Mouse (Mus musculus) thymus, postnatal 14 days (tissue): ENCODE measurements around the gene Fbxl2.
A peak's percentile ranks its signal among the peaks of the same experiment; 100 is the strongest.

Experiments used
- DNase-seq: peaks from one replicate; pipeline ENCODE4 v3.0.0; 2021

Gene Fbxl2

DNA sequence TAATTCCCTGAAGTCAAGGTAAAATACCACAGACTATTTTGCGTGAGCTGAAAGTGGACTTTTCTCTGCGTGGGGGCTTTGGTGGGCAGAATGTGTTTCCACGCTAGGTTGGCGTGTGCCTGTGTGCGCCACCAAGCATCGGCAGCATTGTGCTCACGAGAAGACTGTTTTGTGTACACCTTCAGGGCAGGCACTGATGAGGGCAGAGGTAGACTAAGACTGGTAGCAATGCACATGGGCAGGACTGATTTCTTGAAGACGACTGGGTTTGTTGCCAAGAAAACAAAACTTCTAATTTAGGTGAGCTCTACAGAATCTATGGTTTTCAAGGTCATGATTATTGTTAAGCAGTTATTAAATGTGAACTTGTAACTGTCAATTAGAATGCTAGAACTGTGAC, 76.6 kb downstream of the Fbxl2 start:
- no peak for DNase-seq

DNA sequence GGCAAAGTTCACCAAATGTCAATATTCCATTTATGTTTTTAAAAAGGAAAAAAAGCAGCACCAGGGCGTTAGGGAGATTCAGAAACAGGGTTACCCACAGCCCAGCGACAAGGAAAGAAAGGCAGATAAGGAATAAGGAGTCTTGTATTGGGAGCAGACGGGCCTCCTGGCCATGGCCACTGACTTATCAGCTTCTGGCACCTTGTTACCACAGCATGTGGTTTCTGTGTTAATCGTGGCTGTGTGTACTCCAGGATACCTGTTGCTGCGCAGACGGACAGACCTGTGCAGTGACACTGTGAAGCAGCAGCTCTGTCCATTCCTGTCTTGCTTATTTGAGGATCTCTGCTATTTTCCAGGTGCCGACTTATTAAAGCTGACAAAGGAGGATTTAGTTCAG, 77.0 kb downstream of the Fbxl2 start:
- no peak for DNase-seq

DNA sequence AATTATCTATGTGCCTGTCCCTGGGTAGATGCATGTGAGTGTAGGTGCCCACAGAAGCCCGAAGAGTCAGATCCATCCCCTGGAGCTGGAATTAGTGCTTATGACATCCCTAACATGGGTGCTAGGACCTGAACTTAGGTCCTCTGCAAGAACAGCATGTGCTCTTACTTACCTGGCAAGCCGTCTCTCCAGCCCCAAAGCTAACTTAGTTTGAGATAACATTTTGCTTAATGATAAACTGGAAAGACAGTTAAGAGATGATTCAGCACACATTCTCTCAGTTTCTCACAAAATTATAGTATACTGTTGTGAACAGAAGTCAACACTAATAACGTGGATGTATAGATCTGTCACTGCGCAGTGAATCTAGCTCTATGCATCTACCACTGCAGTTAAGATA, 79.2 kb downstream of the Fbxl2 start:
- DNase-seq, result no peak

DNA sequence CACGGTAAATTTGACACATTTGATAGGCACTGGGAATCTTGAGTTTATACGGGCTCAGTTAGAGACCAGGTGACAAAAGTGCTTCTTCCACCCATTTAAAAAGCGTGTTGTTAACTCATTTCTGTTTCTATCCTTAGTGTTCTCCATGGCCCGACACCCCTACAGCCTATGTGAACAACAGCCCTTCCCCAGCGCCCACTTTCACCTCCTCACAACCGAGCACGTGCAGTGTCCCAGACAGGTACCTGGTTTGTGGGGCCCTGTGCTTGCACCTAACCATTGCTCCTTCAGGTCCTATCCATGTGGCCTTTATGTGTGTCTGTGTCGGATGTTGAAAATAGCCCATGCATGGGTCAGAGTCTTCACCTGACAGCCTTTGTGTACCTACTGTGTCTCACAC, 81.6 kb downstream of the Fbxl2 start:
- DNase-seq, result no peak

DNA sequence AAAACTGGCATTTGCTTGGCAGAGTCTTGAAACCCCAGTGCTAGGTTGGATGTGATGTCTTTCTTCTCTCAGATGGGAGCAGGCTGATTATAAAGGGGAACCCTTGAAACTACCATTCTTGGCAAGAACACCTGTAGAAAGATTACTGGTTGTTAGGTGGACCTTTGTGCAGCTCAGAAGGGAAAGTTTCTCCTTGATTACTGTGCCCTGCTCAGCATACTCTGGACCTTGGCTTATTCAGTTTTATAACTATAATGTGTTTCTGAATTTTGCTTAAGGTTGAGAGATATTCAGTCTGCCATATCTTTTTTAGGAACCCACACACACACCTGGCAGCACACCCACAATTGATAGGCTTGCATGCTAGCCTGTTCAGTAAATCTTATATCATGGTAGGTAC, 82.3 kb downstream of the Fbxl2 start:
- no peak for DNase-seq

DNA sequence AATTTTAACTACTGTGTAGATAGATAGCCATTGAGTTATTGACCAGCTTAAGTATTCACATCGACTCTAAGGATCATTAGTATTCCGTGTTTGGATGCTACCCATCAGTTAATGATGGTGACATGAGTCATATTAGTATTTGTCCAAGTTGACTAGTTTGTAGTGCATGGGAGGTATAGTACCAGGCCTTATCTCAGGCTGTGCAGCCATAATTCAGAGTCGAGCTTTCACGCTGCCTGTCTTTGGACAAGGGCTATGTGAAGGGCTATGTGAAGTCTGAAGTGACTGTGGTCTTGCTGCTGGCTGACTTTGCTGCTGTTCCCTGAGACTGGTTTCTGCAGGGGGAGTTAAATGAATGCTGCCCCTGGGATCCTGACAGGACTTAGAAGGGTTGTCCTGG, 88.2 kb downstream of the Fbxl2 start:
- DNase-seq, result no peak

DNA sequence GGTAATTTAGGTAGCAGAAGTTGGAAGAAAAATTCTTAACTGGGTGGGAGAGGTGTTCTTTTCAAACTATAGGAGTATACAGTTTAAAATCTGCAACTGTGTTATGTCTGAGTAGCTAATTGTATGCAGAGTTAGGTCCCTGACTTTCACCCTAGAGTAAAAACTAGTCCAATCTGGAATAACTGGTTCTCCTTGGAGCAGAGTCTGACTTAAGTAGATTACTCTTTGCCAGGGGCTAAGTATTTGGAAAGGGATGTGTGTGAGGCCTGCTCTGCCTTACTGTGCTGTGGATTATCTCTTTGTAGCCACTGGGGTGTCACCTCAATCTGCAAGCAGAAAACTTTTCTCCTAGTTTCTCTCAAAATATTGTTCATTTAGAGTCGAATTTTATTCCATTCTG, 98.8 kb downstream of the Fbxl2 start:
- no peak for DNase-seq

DNA sequence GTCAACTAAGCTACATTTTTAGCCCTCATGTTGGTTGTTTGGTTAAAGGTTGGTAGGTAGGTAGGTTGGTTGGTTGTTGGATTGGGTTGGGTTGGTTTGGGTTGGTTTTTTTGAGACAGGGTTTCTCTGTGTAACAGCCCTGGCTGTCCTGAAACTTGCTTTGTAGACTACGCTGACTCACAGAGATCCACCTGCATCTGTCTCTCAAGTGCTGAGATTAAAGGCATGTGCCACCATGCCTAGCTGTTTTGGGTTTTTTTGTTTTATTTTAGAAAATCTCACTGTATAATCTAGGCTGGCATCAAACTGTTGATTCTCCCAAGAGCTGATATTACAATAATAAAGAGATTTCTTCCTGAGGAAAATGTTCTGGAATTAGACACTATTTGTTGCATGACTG, 102.6 kb downstream of the Fbxl2 start:
- DNase-seq, result no peak

DNA sequence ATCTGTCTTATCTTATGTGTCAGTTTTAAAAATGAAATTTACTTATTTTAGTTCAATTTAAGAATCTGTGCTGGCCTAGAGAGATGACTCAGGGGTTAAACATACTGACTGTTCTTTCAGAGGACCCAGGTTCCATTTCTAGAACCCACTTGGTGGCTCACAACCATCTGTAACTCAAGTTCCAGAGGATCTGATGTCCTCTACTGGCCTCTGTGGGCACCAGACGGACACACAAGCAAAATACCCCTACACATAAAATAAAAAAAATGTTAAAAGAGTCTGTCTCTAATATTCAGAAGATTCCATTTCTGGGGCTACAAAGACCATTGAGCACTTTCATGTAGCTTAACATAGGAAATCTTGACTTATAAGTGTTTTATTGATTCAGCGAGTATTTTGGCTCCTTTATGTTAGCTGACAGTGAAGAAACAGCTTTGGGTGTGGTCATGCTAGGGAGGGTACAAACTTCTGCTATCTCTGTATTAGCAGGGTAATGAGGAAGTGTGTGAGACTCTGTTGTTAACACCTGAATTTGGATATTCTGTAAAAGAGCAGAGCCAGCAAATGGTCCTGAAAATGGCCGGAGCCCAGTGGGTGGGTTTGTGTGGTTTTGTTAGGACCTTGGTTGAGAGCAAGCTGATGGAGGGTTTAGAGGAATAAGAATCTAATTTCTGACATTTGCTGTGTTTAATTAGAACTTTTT, 104.7 kb downstream of the Fbxl2 start:
- no peak for DNase-seq

DNA sequence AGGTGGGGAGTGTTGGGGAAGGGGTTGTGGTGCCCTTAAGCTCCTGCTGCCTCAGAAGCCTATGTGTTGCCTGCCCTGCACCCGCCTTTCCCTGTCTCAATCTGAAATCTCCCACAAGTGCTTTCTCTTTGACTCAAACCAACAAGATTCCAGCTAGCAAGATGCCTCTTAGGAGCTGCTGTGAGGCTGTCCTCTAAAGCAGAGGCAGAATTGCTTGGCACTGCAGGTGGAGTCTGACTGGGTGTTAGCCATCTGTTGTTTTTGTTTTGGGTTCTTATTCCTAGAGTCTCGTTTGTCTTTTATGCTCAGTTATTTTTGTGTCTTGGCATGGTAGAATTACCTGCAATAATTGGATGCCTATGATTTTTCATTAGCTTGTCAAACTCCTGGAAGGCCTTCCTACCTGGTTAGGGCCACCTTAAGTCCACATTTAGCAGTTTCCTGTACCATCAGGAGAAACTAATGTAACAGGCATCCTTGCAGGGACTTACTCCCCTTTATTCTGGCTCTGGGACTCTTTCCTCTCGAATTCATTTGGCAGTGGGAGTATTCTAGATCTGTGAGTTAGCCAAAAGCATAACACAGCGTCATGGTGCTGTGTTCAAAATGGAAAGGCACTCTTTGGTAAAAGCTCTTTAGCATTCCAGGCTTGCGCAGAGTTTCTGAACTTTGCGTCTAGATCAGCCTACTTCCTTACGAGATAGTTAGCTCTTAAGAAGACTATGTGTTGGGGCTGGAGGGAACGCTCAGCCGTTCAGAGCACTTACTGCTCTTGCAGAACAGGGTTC, 106.7 kb downstream of the Fbxl2 start:
- no peak for DNase-seq

DNA sequence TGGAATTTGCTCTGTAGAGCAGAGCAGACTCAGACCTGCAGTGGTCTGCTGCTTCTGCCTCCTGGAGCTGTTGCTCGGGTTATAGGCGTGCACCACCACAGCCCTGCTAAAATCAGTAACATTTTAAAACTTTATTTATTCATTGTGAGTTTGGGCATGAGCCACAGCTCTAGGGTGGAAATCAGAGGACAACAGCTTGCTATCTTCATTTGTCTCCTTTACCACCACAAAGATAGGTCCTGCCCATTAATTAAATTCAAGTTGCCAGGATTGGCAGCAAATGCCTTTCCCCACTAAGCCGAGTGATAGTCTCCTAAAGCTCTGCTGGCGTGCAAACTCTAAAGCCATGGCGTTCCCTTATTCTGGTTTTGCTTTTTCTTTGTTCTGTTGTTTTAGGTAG, 110.4 kb downstream of the Fbxl2 start:
- no peak for DNase-seq

DNA sequence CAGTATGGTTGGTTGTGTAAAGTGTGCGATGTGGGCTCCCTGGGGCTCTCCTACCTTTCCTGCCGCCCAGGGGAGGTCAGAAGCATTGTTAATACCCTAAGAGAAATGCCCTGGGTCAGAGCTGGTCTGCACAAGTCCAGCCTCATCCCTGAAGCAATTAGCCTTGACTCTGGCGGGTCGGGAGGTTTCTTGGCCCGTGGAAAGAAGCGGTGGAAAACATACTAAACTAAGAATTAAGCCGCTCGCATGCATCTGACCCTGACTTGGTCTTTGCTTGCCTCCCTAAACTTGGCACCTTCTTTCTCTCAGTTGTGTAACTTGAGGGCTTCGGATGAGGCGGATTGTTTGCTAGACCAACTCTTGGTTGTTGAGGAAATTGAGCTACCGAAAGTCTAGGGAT, 113.5 kb downstream of the Fbxl2 start:
- DNase-seq, result peak; percentile 8

DNA sequence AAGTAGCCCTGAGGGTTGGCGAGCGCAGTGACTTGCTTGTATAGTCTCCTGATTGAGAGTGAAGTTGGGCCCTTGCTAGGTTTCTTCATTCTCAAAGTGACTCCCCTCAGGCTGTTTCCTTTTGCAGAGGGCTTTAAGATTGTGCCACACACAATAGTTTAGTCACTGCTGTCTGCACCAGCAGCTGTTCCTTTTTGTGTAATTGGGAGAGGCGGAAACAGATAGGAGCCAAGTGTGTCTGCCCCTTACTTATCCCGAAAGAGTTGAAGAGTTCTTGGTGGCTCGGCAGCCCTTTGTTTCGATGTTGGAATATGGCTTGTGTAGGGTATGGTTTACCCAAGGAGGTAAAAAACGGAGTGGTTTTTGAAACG, 113.9 kb downstream of the Fbxl2 start:
- DNase-seq, result peak; percentile 21

DNA sequence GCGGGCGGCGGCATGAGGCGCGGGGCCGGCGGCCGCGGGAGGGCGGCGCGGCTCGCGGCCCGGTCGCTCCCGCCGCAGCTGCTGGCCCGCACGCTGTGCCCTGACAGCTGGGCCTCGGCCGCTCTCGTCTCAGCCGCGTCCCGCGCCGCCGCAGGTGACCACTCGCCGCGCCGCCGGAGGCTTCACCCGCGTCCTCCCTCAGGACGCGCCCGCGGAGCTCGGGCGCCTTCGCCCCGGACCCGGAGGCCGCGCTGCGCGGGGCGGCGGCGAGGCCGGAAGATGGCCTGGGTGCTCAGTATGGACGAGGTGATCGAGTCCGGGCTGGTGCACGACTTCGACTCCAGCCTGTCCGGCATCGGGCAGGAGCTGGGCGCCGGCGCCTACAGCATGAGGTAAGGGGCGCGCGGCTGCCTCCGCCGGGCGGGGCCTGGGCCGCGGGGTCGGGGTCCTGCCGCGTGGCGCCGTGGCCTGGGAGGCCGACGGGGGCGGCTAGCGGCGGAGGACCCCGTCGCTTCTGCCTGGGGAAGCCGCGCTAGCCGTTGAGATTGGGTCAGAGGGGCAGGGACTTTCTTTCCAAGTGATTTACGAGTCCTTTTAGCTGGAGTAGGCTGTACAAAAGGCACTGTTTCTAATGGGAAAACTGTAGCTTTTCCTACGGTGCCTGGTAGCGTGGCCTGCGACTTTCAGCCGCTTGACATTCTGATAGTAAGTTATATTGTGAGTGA, 114.5 kb downstream of the Fbxl2 start:
- DNase-seq, result peak; percentile 54

DNA sequence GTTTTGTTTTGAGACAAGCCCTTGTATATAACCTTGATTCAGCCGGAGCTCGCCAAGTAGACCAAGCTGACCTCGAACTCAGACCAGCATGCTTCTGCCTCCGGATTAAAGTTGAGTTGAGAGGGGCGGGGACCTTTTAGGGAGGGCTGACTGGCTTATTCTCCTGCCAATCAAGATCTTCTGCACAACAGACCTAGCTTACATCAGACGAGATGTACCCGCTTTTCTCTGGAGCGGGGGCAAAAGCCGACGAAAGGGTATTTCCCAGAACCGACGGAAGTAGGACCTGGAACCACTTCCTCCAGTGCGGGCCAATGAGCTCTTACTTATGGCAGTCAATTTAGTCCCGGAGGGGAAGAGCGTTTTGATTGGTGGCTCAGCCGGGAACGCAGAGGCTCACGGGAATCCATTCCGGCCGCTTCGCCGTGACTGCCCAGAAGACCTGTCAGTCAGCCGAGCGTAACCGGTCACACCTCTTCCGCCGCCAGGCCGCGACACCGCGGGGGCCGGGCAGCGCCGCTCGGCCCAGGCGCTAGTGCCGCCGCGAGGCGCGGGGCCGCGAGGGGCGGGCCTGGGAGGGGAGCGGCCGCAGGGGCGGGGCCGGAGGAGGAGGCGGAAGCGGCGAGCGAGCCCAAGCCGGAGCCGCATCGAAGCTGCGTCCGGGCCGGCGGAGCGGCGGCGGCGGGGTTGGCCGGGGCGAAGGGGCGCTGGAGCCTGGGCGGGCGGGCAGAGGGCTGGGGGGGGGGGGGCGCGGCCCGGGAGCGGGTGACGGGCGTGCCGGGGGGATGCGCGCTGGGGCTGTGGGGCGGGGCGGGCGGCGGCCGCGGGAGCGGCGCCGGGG, 115.2 kb downstream of the Fbxl2 start, which contains the start of gene Ubp1:
Ubp1 (plus strand) TSS at position 401 of the 841 bp plus-strand sequence.
- DNase-seq, result peak; percentile 92

DNA sequence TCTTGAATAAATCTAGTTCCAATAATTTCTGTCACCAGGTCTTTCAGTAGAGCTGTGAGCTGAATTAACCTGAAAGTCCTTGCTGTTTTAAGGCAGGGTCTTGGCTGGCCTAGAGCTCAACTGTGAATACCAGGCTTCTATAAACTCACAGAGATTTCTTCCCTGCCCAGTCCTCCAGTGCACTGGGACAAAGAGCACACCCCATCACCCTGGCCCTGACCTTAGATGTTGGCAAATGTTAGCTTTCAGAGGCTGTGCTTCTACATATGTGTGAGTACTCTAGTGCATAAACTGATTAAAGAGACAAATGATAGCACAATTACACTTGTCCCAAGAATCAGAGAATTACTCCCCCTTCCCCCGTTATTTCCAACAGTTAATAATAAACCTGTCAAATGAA, 116.3 kb downstream of the Fbxl2 start:
- no peak for DNase-seq

DNA sequence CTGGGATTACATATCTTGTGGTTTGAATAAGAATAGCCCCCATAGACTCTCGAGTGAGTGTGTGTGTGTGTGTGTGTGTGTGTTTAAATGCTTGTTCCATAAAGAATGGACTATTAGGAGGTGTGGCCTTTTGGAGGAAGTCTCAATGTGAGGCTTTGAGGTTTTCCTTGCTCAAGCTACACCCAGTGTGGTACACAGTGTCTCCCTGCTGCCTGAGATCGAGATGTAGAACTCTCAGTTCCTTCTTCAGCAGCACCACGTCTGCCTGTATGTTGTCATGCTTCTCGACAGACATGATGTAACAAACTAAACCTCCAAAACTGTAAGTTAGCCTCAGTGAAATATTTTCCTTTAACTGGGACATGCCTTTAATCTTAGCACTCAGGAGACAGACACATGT, 117.4 kb downstream of the Fbxl2 start:
- DNase-seq, result no peak

DNA sequence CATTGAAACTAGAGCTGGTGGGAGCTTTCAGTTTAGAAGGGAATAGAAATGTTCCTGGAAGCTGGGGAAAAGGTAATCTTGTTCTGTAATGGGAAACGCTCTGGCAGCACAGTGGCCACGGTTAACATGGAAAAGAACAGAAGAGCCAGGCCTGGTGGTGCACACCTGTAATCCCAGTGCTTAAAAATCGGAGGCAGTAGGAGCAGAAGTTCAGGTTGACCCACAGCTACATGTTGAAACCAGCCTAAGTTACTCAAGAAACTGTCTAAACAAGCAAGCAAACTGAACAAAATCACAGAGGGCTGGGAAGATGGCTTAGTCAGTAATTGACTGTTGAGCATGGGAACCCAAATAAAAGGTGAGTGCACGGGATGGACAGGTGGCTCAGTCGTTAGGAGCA, 121.1 kb downstream of the Fbxl2 start:
- no peak for DNase-seq

DNA sequence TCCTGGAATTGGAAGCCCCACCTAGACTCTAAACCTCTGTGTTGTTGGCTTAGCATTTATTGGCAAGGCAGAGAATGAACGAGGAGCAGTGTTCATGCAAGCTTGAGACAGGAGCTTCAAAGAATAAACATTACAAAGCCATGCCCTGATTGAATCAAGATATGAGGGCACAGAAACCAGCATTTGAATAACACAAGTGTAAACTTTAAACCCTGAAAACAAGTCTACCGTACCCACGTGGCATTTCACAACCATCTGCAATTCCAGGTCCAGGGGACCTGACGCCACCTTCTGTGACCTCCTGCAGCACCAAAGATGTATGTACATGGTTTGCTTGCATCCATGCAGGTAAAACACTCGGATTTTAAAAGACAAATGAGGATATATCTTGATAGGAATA, 123.3 kb downstream of the Fbxl2 start:
- DNase-seq, result no peak

DNA sequence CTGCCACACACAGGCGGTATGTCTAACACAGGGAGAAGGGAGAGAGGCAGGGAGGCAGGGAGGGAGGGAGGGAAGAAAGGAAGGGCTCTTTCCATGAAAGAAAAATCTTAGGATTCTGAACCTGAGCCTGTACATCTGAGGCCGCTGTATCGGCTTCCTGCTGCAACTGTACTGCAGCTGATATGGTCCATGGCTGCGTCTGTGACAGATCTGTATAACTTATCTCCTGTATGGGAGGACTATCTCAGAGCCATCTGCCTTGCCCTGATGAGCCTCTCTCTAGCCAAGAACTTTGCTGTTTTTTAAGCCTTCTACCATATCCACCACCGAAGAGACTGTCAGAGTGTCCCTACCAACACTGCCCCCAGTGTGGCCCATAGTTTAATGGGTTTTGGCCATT, 130.2 kb downstream of the Fbxl2 start:
- no peak for DNase-seq
